Mouse (Mus musculus) left cerebral cortex, postnatal 14 days (tissue): ENCODE data around the gene Akap12. TPM values are rescaled to one million over a fixed set of nuclear protein-coding genes. Genes with fewer than 3 reads are reported as not detected.

Experiments used
- DNase-seq, 2 experiments: peaks; one replicate each; pipeline ENCODE4 v3.0.0; 2021 to 2022; ENCODE audit warnings: low spot score in 2 of 2, mixed read lengths in 1 of 2
- intact Hi-C: fragments of 180-260 bp; cut with DNase I; formaldehyde crosslinking; loops from one replicate; pipeline ENCODE4 v1.15.1; 2025
- long read RNA-seq, 2 experiments: library from polyadenylated mRNA; stranded (forward); transcript quantifications; one replicate each; pipeline ENCODE4 v2.0.0; 2021
- total RNA-seq, 2 experiments: library from RNA; stranded (reverse); gene quantifications; 2 replicates each; pipeline ENCODE4 v1.2.3; 2021

The Akap12 gene
- 10 to 100 TPM; 17.4 to 17.7 TPM for total RNA-seq
- long read RNA-seq, experiment 1, full-length matches to known transcripts: 1 of 7 reads
- long read RNA-seq, experiment 1, partial matches to known transcripts: 4 of 7 reads
- long read RNA-seq, experiment 1, other reads (novel, unspliced or antisense): 2 of 7 reads
- long read RNA-seq, experiment 2, full-length matches to known transcripts: 2 of 7 reads
- long read RNA-seq, experiment 2, partial matches to known transcripts: 2 of 7 reads
- long read RNA-seq, experiment 2, other reads (novel, unspliced or antisense): 3 of 7 reads

GRCm38 (mm10) chr10:4266041-4266930 lies at the start of gene Akap12:
TSS of gene Akap12 (plus strand) at chr10:4266380.
- peak; percentile 10 to 49 for DNase-seq

DNA sequence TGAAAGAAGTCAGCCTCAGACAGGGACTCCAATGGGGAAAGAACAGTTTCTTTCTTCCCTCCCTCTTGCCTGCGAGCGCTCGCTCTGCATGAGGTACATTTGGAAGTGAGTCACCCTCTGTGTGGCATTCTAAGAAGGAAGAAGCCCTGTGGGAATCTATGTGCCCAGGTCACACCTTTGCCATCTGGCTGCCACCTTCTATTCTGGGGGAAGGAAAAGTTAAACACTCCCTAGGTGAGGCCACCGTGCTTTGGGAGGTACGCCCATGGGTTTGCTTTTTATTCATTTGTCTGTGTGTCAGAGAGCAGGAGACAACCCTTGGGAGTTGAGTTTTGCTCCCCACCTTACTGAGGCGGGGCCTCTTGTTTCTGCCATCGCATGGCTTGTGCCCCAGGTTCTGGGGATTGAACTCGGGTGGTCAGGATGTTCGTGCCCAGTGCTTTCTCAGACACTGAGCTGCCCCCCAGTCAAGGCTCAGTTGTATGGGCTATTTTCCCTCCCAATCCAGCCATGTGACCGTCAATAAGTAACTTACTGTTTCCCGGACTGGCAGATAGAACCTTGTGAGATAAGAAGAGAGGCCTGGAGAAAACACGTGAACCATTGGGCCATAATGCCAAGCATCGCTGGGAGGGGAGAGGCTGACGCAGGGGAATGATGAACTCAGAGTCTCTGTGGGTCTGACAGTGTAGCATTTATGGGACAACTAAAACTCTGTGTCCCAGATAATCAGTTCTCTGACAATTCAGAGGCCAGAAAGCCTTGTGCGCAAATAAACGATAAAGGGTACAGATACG lies 35.4 kb upstream of the Akap12 start:
- no peak for DNase-seq
- intact Hi-C loops: no loop called here

More at GRCm38 (mm10) chr10:4266041-4266930, at the start of gene Akap12:
- intact Hi-C loops: no loop called here

GRCm38 (mm10) chr10:4233102-4233501 lies 33.1 kb upstream of the Akap12 start:
- intact Hi-C loops: no loop called here

DNA sequence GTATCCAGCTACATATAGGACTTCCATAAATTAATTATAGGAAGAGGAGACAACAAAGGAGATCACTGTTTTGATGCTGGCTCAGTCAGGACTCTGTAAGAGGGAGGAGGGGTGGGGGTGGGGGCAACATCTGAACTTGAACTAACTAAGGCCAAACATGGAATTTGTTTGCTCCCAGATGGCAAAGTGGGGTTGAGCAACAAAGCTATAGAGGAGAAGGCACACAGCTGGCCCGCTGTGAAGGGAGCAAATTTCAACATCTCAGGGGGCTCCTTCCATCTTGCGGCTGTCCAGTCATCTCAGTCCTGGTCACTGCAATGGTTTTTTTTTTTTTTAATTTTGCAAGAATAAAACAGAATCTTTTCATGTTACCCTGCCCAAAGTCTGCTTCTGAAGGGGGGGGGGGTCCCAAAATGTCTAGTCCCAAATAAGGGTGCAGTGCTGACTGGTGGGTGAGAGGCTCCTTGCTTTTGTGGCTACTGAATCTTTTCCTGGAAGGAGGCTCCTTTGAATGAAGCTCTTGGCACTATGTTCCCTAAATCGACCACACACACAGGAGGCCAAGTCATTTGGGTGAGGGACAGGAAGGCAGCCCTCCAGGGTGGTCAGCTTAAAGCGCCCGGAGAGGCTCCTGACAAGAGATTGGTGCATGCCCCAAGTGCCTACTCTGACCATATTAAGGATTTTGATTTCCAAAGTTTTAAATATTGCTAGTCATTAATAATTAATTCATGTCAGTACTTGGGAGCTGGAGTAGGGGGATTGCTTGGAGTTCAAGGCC lies 26.2 kb upstream of the Akap12 start:
- DNase-seq: no peak
- intact Hi-C loops: no loop called here

More at GRCm38 (mm10) chr10:4233102-4233501, 33.1 kb upstream of the Akap12 start:
- DNase-seq: peak; percentile 41 to 73

- DNase-seq: no peak
- intact Hi-C loops: no loop called here
Observed at GRCm38 (mm10) chr10:4243591-4244300, 22.4 kb upstream of the Akap12 start.

DNA sequence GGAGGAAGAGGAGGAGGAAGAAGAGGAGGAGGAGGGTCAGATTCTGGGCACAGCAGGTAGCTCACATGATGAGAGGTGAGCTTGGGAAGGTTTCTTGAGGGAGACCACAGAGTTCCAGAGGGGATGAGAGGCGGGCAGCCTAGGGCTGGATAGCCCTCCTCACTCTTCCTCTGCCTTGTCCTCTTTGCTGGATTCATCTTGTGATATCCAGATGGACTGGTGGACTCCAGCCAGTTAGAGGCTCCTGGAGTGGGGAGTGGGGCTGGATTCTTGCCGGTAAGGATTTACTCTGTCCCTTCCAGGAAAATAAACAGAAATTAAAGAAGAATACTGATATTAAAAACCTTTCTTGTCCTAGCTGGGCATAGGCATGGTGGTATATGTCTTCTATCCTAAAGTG lies 20.4 kb upstream of the Akap12 start:
- intact Hi-C loops: no loop called here
- no peak for DNase-seq

DNA sequence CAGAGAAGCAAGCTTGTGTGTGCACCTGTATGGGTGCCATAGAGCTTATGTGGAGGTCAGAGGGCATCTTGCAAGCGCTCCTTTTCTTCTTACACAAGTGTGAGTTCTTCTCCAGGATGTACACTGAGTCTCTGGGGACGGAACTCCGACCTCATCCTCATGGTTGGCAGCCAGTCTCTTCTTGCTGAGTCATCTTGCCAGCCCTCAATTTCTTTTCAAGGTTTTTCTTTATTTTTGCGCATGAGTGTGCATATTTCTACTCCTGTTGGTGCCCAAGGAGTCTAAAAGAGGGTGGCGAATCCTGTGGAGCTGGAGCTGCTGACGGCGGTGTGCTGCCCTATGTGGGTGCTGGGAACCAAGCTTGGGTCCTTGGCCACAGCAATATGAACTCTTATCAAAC lies 19.8 kb upstream of the Akap12 start:
- intact Hi-C loops: no loop called here

GRCm38 (mm10) chr10:4249235-4249845 lies 16.8 kb upstream of the Akap12 start:
- no peak for DNase-seq
- intact Hi-C loops: no loop called here

More for the DNA sequence above, 19.8 kb upstream of the Akap12 start:
- DNase-seq: no peak

- DNase-seq: no peak
- intact Hi-C loops: no loop called here
Observed at GRCm38 (mm10) chr10:4250681-4251080, 15.5 kb upstream of the Akap12 start.

DNA sequence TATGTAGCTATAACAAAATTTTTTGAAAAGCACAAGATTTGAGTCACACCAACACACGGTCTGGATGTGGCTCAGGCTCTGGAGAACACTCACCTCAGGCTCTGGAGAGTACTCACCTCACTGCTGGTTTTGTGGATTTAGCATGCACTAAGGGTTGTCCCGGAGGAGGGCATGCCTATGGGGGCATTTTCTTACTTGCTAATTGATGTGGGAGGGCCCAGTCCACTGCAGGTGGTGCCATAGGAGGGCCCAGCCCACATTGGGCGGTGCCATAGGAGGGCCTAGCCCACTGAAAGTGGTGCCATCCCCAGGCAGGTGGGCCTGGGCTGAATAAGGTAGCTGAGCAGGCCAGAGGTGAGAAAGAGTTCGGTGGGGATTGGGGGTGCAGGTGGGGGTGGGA lies 12.6 kb upstream of the Akap12 start:
- DNase-seq: no peak
- intact Hi-C loops: no loop called here

DNA sequence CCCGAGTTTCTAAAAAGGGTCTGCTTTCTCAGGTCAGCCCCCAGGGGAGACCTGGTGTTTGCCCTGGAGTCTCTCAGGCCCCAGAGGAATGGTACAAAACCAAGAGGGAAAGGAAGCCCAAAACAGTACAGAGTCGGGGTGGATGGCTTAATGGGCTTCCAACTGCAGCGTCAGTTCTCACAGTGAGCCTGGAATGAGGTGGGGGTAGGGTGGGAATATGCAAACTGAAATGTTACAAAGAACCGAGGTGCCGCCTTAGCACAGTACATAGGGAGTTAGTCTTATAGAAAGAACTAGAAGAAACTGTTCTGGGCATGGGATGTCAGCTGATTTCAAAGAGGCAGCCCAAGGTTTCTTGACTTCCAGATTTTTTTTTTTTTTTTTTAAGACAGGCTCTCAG lies 11.7 kb upstream of the Akap12 start:
- no peak for DNase-seq
- intact Hi-C loops: no loop called here

GRCm38 (mm10) chr10:4260925-4261324 lies 5.3 kb upstream of the Akap12 start:
- intact Hi-C loops: no loop called here
- no peak for DNase-seq

DNA sequence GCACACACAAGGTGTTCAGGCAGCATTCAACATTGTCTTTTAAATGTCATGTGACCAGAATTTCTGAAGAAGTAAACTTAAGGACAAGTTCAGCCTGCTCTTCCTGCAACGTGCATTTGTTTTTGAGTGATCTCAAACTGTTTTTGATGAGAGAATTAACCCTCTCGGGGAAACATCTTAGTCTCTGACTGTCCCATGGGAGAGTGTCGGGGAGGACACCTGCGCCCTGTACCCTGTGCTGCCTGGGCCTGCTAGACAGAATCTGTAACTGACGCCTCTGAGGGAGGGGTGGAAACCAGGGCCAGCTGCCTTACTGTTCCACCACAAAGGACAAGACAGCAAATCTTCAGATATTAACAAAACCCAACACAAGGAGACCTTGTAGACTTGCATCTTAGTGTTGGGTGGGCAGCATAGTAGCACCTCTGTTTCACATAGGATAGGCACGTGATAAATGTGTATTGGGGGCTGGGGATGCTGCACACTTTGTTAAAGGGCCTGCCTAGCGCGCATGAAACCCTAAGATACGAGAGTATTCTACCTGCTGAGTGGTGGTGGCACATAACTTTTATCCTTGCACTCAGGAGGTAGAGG lies 4.7 kb upstream of the Akap12 start:
- no peak for DNase-seq
- intact Hi-C loops: no loop called here

GRCm38 (mm10) chr10:4265641-4266040 lies 539 bp upstream of the Akap12 start:
- peak; percentile 15 to 20 for DNase-seq
- intact Hi-C loops: no loop called here

DNA sequence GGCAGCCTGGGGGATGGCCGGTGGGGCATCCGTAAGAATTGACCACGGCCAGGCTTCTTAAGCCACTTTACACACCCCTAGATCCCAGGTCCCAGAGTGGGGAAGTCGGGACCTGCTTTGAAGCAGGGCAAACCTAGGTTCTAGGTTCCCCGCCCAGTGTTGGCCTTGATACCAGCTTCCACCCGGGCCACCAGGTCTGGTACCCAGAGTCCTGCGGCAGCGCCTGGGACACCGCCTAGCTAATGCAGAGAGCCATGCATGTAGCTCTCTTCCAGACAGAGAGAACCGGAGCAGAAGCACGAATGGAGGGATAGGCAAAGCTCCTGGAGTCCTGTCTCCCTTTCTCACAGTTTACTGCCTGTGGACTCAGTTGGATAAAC lies 741 bp downstream of the Akap12 start:
- intact Hi-C loops: no loop called here
- peak in 1 of 2 experiments; percentile 6 for DNase-seq

GRCm38 (mm10) chr10:4267481-4267880 lies 1.3 kb downstream of the Akap12 start:
- DNase-seq: no peak
- intact Hi-C loops: no loop called here

DNA sequence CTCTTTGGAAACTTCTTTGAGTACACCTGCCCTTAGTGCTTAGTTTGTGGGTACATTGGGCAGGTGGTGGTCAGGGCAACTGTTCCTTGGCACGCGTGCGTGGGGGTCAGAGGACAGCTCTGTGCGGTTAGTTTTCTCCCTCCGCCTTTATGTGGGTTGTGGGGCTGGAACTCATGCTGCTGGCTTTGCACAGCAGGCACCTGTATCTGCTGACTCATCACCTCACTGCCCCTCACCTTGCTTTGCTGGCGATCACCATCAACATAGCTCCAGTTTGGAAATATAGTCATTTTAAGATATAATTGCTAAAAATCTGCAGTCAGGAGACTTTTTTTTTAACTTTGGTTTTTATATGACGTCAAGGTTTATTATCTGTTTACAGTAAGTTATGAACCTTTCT lies 2.0 kb downstream of the Akap12 start:
- no peak for DNase-seq
- intact Hi-C loops: no loop called here

DNA sequence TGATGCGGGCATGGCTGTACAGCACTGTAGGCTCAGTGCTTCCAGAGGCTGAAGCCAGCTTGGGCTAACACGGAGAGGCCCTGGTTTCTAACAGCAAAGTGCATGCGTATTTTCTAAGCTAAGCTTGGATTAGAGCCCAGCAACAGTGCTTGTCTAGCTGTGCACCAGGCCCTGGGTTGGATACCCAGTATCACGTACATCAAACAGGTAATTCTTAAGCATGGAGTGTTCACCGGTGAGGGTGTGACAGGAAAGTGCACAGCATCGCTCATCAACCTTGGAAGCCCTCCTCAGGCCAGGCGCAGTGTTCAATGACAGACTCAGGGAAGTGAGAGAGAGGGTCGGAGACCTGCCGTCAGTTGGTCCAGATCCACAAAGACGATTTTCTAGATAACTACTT lies 9.4 kb downstream of the Akap12 start:
- intact Hi-C loops: no loop called here
- DNase-seq: no peak
